Mouse (Mus musculus) midbrain, postnatal 0 days (tissue): ENCODE data around the gene Ifit1. TPM values are rescaled to one million over a fixed set of nuclear protein-coding genes. Genes with fewer than 3 reads are reported as not detected.
"Not testable (repeated sequence)": the region's sequence is repeated elsewhere in the genome, so short reads cannot be mapped to it uniquely, and the experiment has no call there.

Source experiments
- ATAC-seq: fragments of 200-750 bp; cut with Nextera tagmentation; 2 replicates; pipeline ENCODE4 v1.8.0; 2017; ENCODE audit warnings: moderate number of reproducible peaks, mild to moderate bottlenecking, moderate TSS enrichment, moderate library complexity; ENCODE audit not compliant: low FRiP score
- DNase-seq: peaks from one replicate; pipeline ENCODE4 v3.0.0-alpha.2; 2015; ENCODE audit warnings: low spot score
- H3K27ac ChIP-seq: fragments of 300-500 bp; sonication (generic); 2 replicates; pipeline ENCODE4 v1.5.1; 2014; ENCODE audit warnings: low read depth, mild to moderate bottlenecking, low read length, mixed read lengths
- H3K27me3 ChIP-seq: fragments of 300-500 bp; sonication (generic); 2 replicates; pipeline ENCODE4 v1.6.1; 2014; ENCODE audit warnings: low read length, control low read depth, mixed read lengths; ENCODE audit not compliant: insufficient read depth
- H3K36me3 ChIP-seq: fragments of 300-500 bp; sonication (generic); 2 replicates; pipeline ENCODE4 v1.6.1; 2014; ENCODE audit warnings: low read length, control low read depth, mixed read lengths; ENCODE audit not compliant: insufficient read depth
- H3K4me1 ChIP-seq: fragments of 300-500 bp; sonication (generic); 2 replicates; pipeline ENCODE4 v1.6.1; 2014; ENCODE audit warnings: mild to moderate bottlenecking, control low read depth, antibody characterized with exemption, low read length, mixed read lengths; ENCODE audit not compliant: insufficient read depth
- H3K4me2 ChIP-seq: fragments of 300-500 bp; sonication (generic); 2 replicates; pipeline ENCODE4 v1.6.1; 2014; ENCODE audit warnings: low read depth, mild to moderate bottlenecking, low read length, mixed read lengths; ENCODE audit not compliant: poor library complexity, severe bottlenecking
- H3K4me3 ChIP-seq: fragments of 300-500 bp; sonication (generic); 2 replicates; pipeline ENCODE4 v1.5.1; 2014; ENCODE audit warnings: low read depth, mild to moderate bottlenecking, low read length, moderate library complexity
- H3K9ac ChIP-seq: fragments of 300-500 bp; sonication (generic); replicated peaks from 2 replicates; pipeline ENCODE4 v1.6.1; 2014; ENCODE audit warnings: mild to moderate bottlenecking, low read length, moderate library complexity, mixed read lengths; ENCODE audit not compliant: poor library complexity, severe bottlenecking
- H3K9me3 ChIP-seq: fragments of 300-500 bp; sonication (generic); 2 replicates; pipeline ENCODE4 v1.6.1; 2016; ENCODE audit warnings: low read length, control low read depth
- CTCF ChIP-seq: IDR thresholded peaks from 2 replicates; pipeline ENCODE4 v1.5.1; 2016; ENCODE audit warnings: antibody characterized with exemption, mild to moderate bottlenecking
- WGBS: fragments of 180-500 bp; shearing (Covaris S2); extraction: QIAGEN DNeasy Blood & Tissue Kit; methylation state at CpG from one replicate; pipeline ENCODE4 v1.1.7; 2014; 5-methylcytosine and 5-hydroxymethylcytosine counted together
- polyA plus RNA-seq: library from polyadenylated mRNA; unstranded; fragments of >200 nt; fragmentation: Nextera tagmentation; extraction: Ambion mirVana; gene quantifications from 2 replicates; pipeline ENCODE4 v1.2.1, GENCODE M21; 2015
- total RNA-seq: library from RNA; depleted of rRNA; stranded (reverse); fragments of >200 nt; gene quantifications from 2 replicates; pipeline ENCODE4 v1.2.3, GENCODE M21; 2014

Gene Ifit1
- total and polyA plus RNA-seq, 2 experiments from 2014 or later, result 1.0 to 2.6 TPM

GRCm38 (mm10) chr19:34605472-34605871 is 35.2 kb upstream of the Ifit1 start:
- H3K9ac ChIP-seq, result no peak overlapping the region
- WGBS, result 89% methylated on average over 3 of the region's 3 CpGs

DNA sequence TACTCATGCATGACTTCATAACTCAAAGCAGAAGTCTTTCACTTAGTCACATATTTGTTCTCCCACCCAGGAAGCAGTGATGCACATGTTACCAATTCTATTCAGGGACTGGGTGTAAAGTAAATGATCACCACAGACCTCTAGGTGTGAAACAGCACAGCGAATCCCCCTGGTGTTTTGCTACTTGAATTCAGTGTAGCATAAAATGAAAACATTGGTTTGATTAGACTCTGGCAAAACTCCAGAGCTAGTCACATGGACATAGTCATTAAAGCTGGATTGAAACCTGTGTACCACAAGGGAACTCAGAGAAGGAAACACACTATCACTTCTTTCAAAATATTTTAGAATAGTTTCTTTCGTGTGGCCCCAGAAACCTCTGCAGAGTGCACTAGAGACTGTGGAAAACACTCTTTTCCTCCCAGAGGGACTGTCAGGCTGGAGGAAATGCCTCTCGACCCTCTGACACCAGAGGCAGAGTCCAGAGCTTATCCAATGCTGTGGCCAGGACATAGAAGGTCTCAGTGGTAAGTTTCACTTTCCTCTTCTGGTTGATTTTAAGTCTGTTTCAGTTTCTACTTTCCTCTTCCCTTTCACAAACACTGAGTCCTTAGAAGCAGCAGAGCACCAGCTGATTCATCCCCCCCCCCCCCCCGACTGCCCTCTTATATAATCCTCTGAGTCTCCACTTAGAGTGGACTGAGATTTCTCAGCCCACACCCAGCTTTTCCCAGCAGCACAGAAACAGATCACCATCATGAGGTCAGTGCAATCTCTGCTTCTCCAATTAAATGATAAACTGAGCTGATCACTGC is 33.2 kb upstream of the Ifit1 start, which contains the start of gene Ifit3b:
Gene Ifit3b, plus strand, starts transcription at position 734 of the 815 bp plus-strand sequence.
- 52% methylated on average over 4 of the region's 4 CpGs for whole genome bisulfite sequencing
- ATAC-seq, result peak; percentile 50
- H3K4me2 ChIP-seq, H3K36me3 ChIP-seq, H3K4me3 ChIP-seq, H3K27me3 ChIP-seq, H3K4me1 ChIP-seq, H3K9me3 ChIP-seq, H3K27ac ChIP-seq, H3K9ac ChIP-seq: not testable (repeated sequence)
- peak; percentile 53 for DNase-seq

More at GRCm38 (mm10) chr19:34605472-34605871, 35.2 kb upstream of the Ifit1 start:
- ATAC-seq (no peak), DNase-seq (no peak)
- Histone ChIP-seq H3K4me2 (no peak overlapping the region), H3K27ac (no peak overlapping the region), H3K27me3 (no peaks in the 10 kb centered on the region), H3K4me3 (no peak overlapping the region), H3K9me3 (no peaks in the 10 kb centered on the region), H3K4me1 (no peaks in the 10 kb centered on the region), H3K36me3 (no peaks in the 10 kb centered on the region)
- no peak for TF ChIP-seq CTCF

GRCm38 (mm10) chr19:34610118-34610517 is 30.6 kb upstream of the Ifit1 start:
- H3K9ac ChIP-seq, H3K27ac ChIP-seq, DNase-seq, H3K27me3 ChIP-seq, H3K36me3 ChIP-seq, H3K4me2 ChIP-seq, H3K4me1 ChIP-seq, ATAC-seq, H3K9me3 ChIP-seq, H3K4me3 ChIP-seq: not testable (repeated sequence)
- 72% methylated on average over 3 of the region's 3 CpGs for WGBS

- H3K9ac ChIP-seq, ATAC-seq, H3K4me2 ChIP-seq, H3K36me3 ChIP-seq, H3K9me3 ChIP-seq, DNase-seq, H3K27me3 ChIP-seq, H3K4me1 ChIP-seq, H3K27ac ChIP-seq, H3K4me3 ChIP-seq: not testable (repeated sequence)
- WGBS, result 88% methylated on average over 5 of the region's 11 CpGs
These were observed 28.2 kb upstream of the Ifit1 start for GRCm38 (mm10) chr19:34612243-34613001.

- WGBS, result 92% methylated on average over 5 of the region's 5 CpGs
- Histone ChIP-seq H3K36me3 (no peaks in the 10 kb centered on the region), H3K27me3 (no peaks in the 10 kb centered on the region), H3K9me3 (no peaks in the 10 kb centered on the region), H3K27ac (no peak overlapping the region), H3K9ac (no peak overlapping the region), H3K4me1 (no peaks in the 10 kb centered on the region), H3K4me3 (no peak overlapping the region), H3K4me2 (no peak overlapping the region)
- no peak for TF ChIP-seq CTCF
- DNase-seq (no peak), ATAC-seq (no peak)
These were observed 19.8 kb upstream of the Ifit1 start for GRCm38 (mm10) chr19:34620871-34621270.

DNA sequence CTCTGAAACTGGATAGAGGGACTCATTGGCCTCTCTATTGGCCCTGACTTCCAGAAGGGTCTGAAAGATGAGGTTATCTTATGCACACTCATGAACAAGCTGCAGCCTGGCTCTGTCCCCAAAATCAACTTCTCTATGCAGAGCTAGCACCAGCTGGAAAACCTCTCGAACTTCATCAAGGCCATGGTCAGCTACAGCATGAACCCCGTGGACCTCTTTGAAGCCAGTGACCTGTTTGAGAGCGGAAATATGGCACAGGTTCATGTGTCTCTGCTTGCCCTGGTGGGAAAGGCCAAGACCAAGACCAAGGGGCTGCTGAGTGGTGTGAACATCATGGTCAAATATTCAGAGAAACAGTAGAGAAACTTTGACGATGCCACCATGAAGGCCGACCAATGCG is 16.9 kb upstream of the Ifit1 start:
- Histone ChIP-seq H3K27ac (no peak overlapping the region), H3K9me3 (no peaks in the 10 kb centered on the region), H3K4me3 (no peak overlapping the region), H3K4me1 (no peaks in the 10 kb centered on the region), H3K36me3 (no peaks in the 10 kb centered on the region), H3K4me2 (no peak overlapping the region), H3K27me3 (no peaks in the 10 kb centered on the region), H3K9ac (no peak overlapping the region)
- TF ChIP-seq CTCF, result no peak
- WGBS, result 97% methylated on average over 6 of the region's 6 CpGs
- no peak for ATAC-seq
- DNase-seq, result no peak
